Mouse (Mus musculus) CH12.LX (cell line): ENCODE measurements around the gene Akr1c19.

Experiments
- CTCF ChIP-seq, 2 experiments: IDR thresholded peaks in 1 of 2; conservative IDR thresholded peaks in 1 of 2; 2 replicates each; pipeline ENCODE4 v1.5.1; 2011 to 2012; ENCODE audit warnings: low read depth in 2 of 2, low read length in 2 of 2, improper control_type of control experiment in 1 of 2, inconsistent platforms in 1 of 2, mild to moderate bottlenecking in 1 of 2, moderate library complexity in 1 of 2
- ELF1 ChIP-seq: IDR thresholded peaks from 2 replicates; pipeline ENCODE4 v1.6.1; 2014; ENCODE audit warnings: low read depth, mild to moderate bottlenecking, inconsistent platforms, low read length, improper control_type of control experiment
- EP300 ChIP-seq: IDR thresholded peaks from 2 replicates; pipeline ENCODE4 v1.6.1; 2011; ENCODE audit warnings: low read length, improper control_type of control experiment
- JUN ChIP-seq: IDR thresholded peaks from 2 replicates; pipeline ENCODE4 v1.6.1; 2011; ENCODE audit warnings: low read depth, mild to moderate bottlenecking, low read length, improper control_type of control experiment, moderate library complexity; ENCODE audit not compliant: insufficient read depth
- MAFK ChIP-seq: IDR thresholded peaks from 2 replicates; pipeline ENCODE4 v1.6.1; 2011; ENCODE audit warnings: low read length, improper control_type of control experiment; ENCODE audit not compliant: insufficient replicate concordance
- MAX ChIP-seq: IDR thresholded peaks from 2 replicates; pipeline ENCODE4 v1.6.1; 2011; ENCODE audit warnings: low read length, improper control_type of control experiment
- NRF1 ChIP-seq: IDR thresholded peaks from 2 replicates; pipeline ENCODE4 v1.6.1; 2014; ENCODE audit warnings: low read depth, mild to moderate bottlenecking, inconsistent platforms, low read length, improper control_type of control experiment, moderate library complexity
- POLR2A ChIP-seq: IDR thresholded peaks from 2 replicates; pipeline ENCODE4 v1.6.1; 2011; ENCODE audit warnings: low read depth, mild to moderate bottlenecking, improper control_type of control experiment, low read length
- POLR2AphosphoS2 ChIP-seq: IDR thresholded peaks from 2 replicates; pipeline ENCODE4 v1.6.1; 2011; ENCODE audit warnings: low read depth, low read length, improper control_type of control experiment
- RAD21 ChIP-seq: IDR thresholded peaks from 2 replicates; pipeline ENCODE4 v1.6.1; 2011; ENCODE audit warnings: low read depth, mild to moderate bottlenecking, low read length, improper control_type of control experiment, moderate library complexity
- SMC3 ChIP-seq: IDR thresholded peaks from 2 replicates; pipeline ENCODE4 v1.6.1; 2011; ENCODE audit warnings: low read depth, low read length, improper control_type of control experiment
- USF1 ChIP-seq: IDR thresholded peaks from 2 replicates; pipeline ENCODE4 v1.6.1; 2014; ENCODE audit warnings: low read depth, mild to moderate bottlenecking, inconsistent platforms, low read length, improper control_type of control experiment
- ZKSCAN1 ChIP-seq: IDR thresholded peaks from 2 replicates; pipeline ENCODE4 v1.6.1; 2012; ENCODE audit warnings: low read depth, inconsistent platforms, low read length, improper control_type of control experiment, borderline replicate concordance

DNA sequence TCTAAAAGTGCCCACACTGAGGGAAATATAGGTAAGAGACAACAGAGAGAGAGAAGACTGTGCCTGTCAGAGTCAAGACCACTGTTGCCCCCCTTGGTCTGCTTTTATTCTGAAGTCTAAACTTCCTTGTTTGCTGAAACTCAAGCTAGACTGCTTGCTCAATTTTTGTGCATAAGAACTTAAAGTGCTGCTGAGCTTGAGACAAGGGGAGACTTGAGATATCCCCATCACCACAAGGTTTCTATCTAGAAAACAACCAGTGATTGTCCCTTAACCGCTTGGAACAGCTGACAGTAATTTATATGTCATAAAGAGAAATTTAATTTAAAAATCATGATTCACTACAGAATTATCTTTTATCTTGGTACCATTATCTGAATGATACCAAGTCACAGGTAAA lies 4.6 kb downstream of the Akr1c19 start:
- TF ChIP-seq CTCF (conservative IDR thresholded peaks at IDR 0.05 in 1 of 2, IDR thresholded peaks at IDR 0.05 in 1 of 2; ENCODE audit: low read depth in 2 of 2, low read length in 2 of 2) (no peak), MAX (no peak), POLR2A (no peak), NRF1 (no peak), EP300 (no peak), RAD21 (no peak), SMC3 (no peak), MAFK (no peak), POLR2AphosphoS2 (no peak), ELF1 (no peak), JUN (no peak), ZKSCAN1 (no peak), USF1 (no peak)
